Mouse (Mus musculus): ENCODE measurements at regions not wholly inside any gene's neighbourhood (a gene's known extent, or its start where the extent isn't known, plus 50 kb on each side); places are given as distances from the start of the nearest gene placed in this dataset.
A peak's percentile ranks its signal among the peaks of the same experiment; 100 is the strongest.

GRCm38 (mm10) chr13:64594376-64594775 is 96.8 kb upstream of the Fam240b start:
- no peak for DNase-seq (ENCODE audit: low read depth, low spot score)

GRCm38 (mm10) chr13:64573711-64574110 is 76.1 kb upstream of the Fam240b start:
- DNase-seq (ENCODE audit: low read depth, low spot score): no peak

- no peak for DNase-seq (ENCODE audit: low read depth, low spot score)
Measured at GRCm38 (mm10) chr13:64568876-64569275, 71.3 kb upstream of the Fam240b start.

- DNase-seq (ENCODE audit: low read depth, low spot score): peak; percentile 55
Measured at GRCm38 (mm10) chr13:64566966-64567708, 69.5 kb upstream of the Fam240b start.

- DNase-seq (ENCODE audit: low read depth, low spot score): no peak
Measured at GRCm38 (mm10) chr13:64565791-64566190, 68.2 kb upstream of the Fam240b start.
